ENCODE assay signal across 8 mouse cellular contexts in genomic region chr13:23517603-23518294, GRCm38 (mm10). TPM values are rescaled to one million over a fixed set of nuclear protein-coding genes. Genes with fewer than 3 reads are reported as not detected.
DNase-seq lines count a peak whose midpoint lies in the region; ATAC-seq and TF ChIP-seq lines count a peak whose summit lies in the region.

No protein-coding gene starts in this region.

- peak overlapping the region; percentile 68 for H3K4me2 ChIP-seq in hindbrain, embryonic 12.5 days (replicated peaks)
- peak overlapping the region; percentile 65 for H3K4me2 ChIP-seq in lung, postnatal 0 days (replicated peaks; ENCODE audit: low read depth, low read length)

- H3K36me3 ChIP-seq in hindbrain, embryonic 12.5 days = no peaks in the 10 kb centered on the region
- H3K36me3 ChIP-seq in lung, postnatal 0 days (ENCODE audit: insufficient read depth, low read length) = no peaks in the 10 kb centered on the region

- peak; percentile 28; the same call in 1 of the 2 replicates for TF ChIP-seq EP300 in lung, postnatal 0 days (IDR thresholded peaks at IDR 0.05)

- TF ChIP-seq CTCF in lung, postnatal 0 days (IDR thresholded peaks at IDR 0.05) = no peak

- H3K4me3 ChIP-seq in hindbrain, embryonic 12.5 days = peak overlapping the region; percentile 41
- peak overlapping the region; percentile 52 for H3K4me3 ChIP-seq in lung, postnatal 0 days (ENCODE audit: low read depth, low read length)

- H3K27ac ChIP-seq in hindbrain, embryonic 12.5 days = no peak overlapping the region
- peak overlapping the region; percentile 57; the same call in 1 of the 2 replicates for H3K27ac ChIP-seq in lung, postnatal 0 days (ENCODE audit: low read length)

- no peaks in the 10 kb centered on the region for H3K27me3 ChIP-seq in hindbrain, embryonic 12.5 days
- no peaks in the 10 kb centered on the region for H3K27me3 ChIP-seq in lung, postnatal 0 days (replicated peaks; ENCODE audit: insufficient read depth, low read length)

- peak; percentile 86 for DNase-seq in MN1 (ENCODE audit: low spot score)
- DNase-seq in cerebellum, postnatal 10 days = peak; percentile 89 to 92
- DNase-seq in frontal cortex, postnatal 10 days (ENCODE audit: low spot score in 2 of 2) = peak; percentile 72 to 85
- peak; percentile 87 to 91 for DNase-seq in layer of hippocampus, postnatal 10 days (ENCODE audit: low spot score in 2 of 2)
- peak; percentile 89 for DNase-seq in lung, postnatal 0 days (ENCODE audit: low spot score)
- DNase-seq in ovary, postnatal 10 days (ENCODE audit: low spot score) = peak; percentile 87
- peak; percentile 88 to 90 for DNase-seq in thymus, postnatal 10 days (ENCODE audit: low spot score in 2 of 2)

- under 1% methylated on average over 27 of the region's 27 CpGs for WGBS in hindbrain, embryonic 12.5 days
- WGBS in lung, postnatal 0 days = under 1% methylated on average over 27 of the region's 27 CpGs

- H3K9ac ChIP-seq in hindbrain, embryonic 12.5 days = no peak overlapping the region
- H3K9ac ChIP-seq in lung, postnatal 0 days (replicated peaks; ENCODE audit: low read depth) = no peak overlapping the region; the same call in 1 of the 2 replicates

- no peaks in the 10 kb centered on the region for H3K9me3 ChIP-seq in hindbrain, embryonic 12.5 days (replicated peaks)
- H3K9me3 ChIP-seq in lung, postnatal 0 days (ENCODE audit: low read length) = no peaks in the 10 kb centered on the region

- H3K4me1 ChIP-seq in hindbrain, embryonic 12.5 days = peaks cover 3% of the 10 kb centered on the region; the same call in 1 of the 2 replicates
- H3K4me1 ChIP-seq in lung, postnatal 0 days (ENCODE audit: insufficient read depth, low read depth, low read length) = no peaks in the 10 kb centered on the region

- peak; percentile 85 for ATAC-seq in hindbrain, embryonic 12.5 days (ENCODE audit: low FRiP score)
- peak; percentile 88 for ATAC-seq in lung, postnatal 0 days

RNA-seq across cellular contexts. Expression of gene Hist1h4h, which starts 13.1 kb away (rescaled TPM):
- 5.7 and 6.9 TPM in 2 replicates for polyA plus RNA-seq in hindbrain, embryonic 12.5 days (2016; fragmentation: Nextera tagmentation; extraction: Ambion mirVana)
- 100 to 1,000 TPM; 280 to 315 TPM for total RNA-seq in layer of hippocampus, postnatal 10 days (2021)
- 5.5 and 7.0 TPM in 2 replicates for polyA plus RNA-seq in lung, postnatal 0 days (2015; fragmentation: Nextera tagmentation; extraction: Ambion mirVana)

RNA-seq across cellular contexts. Expression of gene Hist1h2af, which starts 16.0 kb away (rescaled TPM):
- polyA plus RNA-seq in hindbrain, embryonic 12.5 days (2016; fragmentation: Nextera tagmentation; extraction: Ambion mirVana) = 5.2 TPM in 1 of 2 replicates, not detected in the other
- 10 to 100 TPM; 45.7 to 51.3 TPM for total RNA-seq in layer of hippocampus, postnatal 10 days (2021)
- 1.3 and 1.7 TPM in 2 replicates for polyA plus RNA-seq in lung, postnatal 0 days (2015; fragmentation: Nextera tagmentation; extraction: Ambion mirVana)

RNA-seq across cellular contexts. Expression of gene Hist1h3g, which starts 17.5 kb away (rescaled TPM):
- 2.2 and 4.4 TPM in 2 replicates for polyA plus RNA-seq in hindbrain, embryonic 12.5 days (2016; fragmentation: Nextera tagmentation; extraction: Ambion mirVana)
- total RNA-seq in layer of hippocampus, postnatal 10 days (2021) = 10 to 100 TPM; 19.1 to 19.9 TPM
- polyA plus RNA-seq in lung, postnatal 0 days (2015; fragmentation: Nextera tagmentation; extraction: Ambion mirVana) = 0.30 and 0.80 TPM in 2 replicates

RNA-seq across cellular contexts. Expression of gene Hist1h2bh, which starts 25.4 kb away (rescaled TPM):
- polyA plus RNA-seq in hindbrain, embryonic 12.5 days (2016; fragmentation: Nextera tagmentation; extraction: Ambion mirVana) = 0.37 and 0.57 TPM in 2 replicates
- 1 to 10 TPM; 5.1 TPM for total RNA-seq in layer of hippocampus, postnatal 10 days (2021)
- 0.12 TPM in 1 of 2 replicates, not detected in the other for polyA plus RNA-seq in lung, postnatal 0 days (2015; fragmentation: Nextera tagmentation; extraction: Ambion mirVana)

RNA-seq across cellular contexts. Expression of gene Hist1h3f, which starts 26.1 kb away (rescaled TPM):
- polyA plus RNA-seq in hindbrain, embryonic 12.5 days (2016; fragmentation: Nextera tagmentation; extraction: Ambion mirVana) = 0.66 and 1.4 TPM in 2 replicates
- total RNA-seq in layer of hippocampus, postnatal 10 days (2021) = 10 to 100 TPM; 28.3 to 32.7 TPM
- polyA plus RNA-seq in lung, postnatal 0 days (2015; fragmentation: Nextera tagmentation; extraction: Ambion mirVana) = 0.32 and 0.33 TPM in 2 replicates
